Mouse (Mus musculus) liver, adult 2 months (tissue): ENCODE results near the gene Mknk1.

ENCODE experiments used
- CTCF ChIP-seq: fragments of 200-500 bp; IDR thresholded peaks from 2 replicates; pipeline ENCODE4 v1.5.1; 2011; ENCODE audit warnings: low read depth, low read length, control low read depth
- POLR2A ChIP-seq: fragments of 200-500 bp; IDR thresholded peaks from 2 replicates; pipeline ENCODE4 v1.6.1; 2011; ENCODE audit warnings: low read length, control low read depth; ENCODE audit not compliant: insufficient read depth; ENCODE audit errors: extremely low read depth

- TF ChIP-seq POLR2A (no peak), CTCF (no peak)
These were observed 9.1 kb downstream of the Mknk1 start for GRCm38 (mm10) chr4:115848083-115848482.
